Mouse (Mus musculus) liver, embryonic 13.5 days (tissue): ENCODE measurements at regions not wholly inside any gene's neighbourhood (a gene's known extent, or its start where the extent isn't known, plus 50 kb on each side); places are given as distances from the start of the nearest gene placed in this dataset.

Experiments
- ATAC-seq: fragments of 200-750 bp; cut with Nextera tagmentation; 2 replicates; pipeline ENCODE4 v1.8.0; 2017; ENCODE audit warnings: low read depth, mild to moderate bottlenecking, moderate number of reproducible peaks, moderate library complexity
- DNase-seq: peaks from one replicate; pipeline ENCODE4 v3.0.0; 2022
- H3K27ac ChIP-seq: fragments of 300-500 bp; sonication (generic); 2 replicates; pipeline ENCODE4 v1.5.1; 2015; ENCODE audit warnings: moderate library complexity, mild to moderate bottlenecking, inconsistent platforms
- H3K27me3 ChIP-seq: fragments of 300-500 bp; sonication (generic); 2 replicates; pipeline ENCODE4 v1.6.1; 2015; ENCODE audit warnings: mild to moderate bottlenecking, inconsistent platforms
- H3K36me3 ChIP-seq: fragments of 300-500 bp; sonication (generic); 2 replicates; pipeline ENCODE4 v1.6.1; 2015; ENCODE audit warnings: mild to moderate bottlenecking, inconsistent platforms
- H3K4me1 ChIP-seq: fragments of 300-500 bp; sonication (generic); replicated peaks from 2 replicates; pipeline ENCODE4 v1.6.1; 2015; ENCODE audit warnings: inconsistent platforms
- H3K4me2 ChIP-seq: fragments of 300-500 bp; sonication (generic); 2 replicates; pipeline ENCODE4 v1.6.1; 2015; ENCODE audit warnings: inconsistent platforms, mild to moderate bottlenecking, moderate library complexity
- H3K4me3 ChIP-seq: fragments of 300-500 bp; sonication (generic); replicated peaks from 2 replicates; pipeline ENCODE4 v1.5.1; 2015; ENCODE audit warnings: mild to moderate bottlenecking, inconsistent platforms
- H3K9ac ChIP-seq: fragments of 300-500 bp; sonication (generic); 2 replicates; pipeline ENCODE4 v1.6.1; 2015; ENCODE audit warnings: mild to moderate bottlenecking, inconsistent platforms
- H3K9me3 ChIP-seq: fragments of 300-500 bp; sonication (generic); replicated peaks from 2 replicates; pipeline ENCODE4 v1.6.1; 2016; ENCODE audit warnings: inconsistent platforms
- WGBS: fragments of 180-500 bp; shearing (Covaris S2); methylation state at CpG from one replicate; pipeline ENCODE4 v1.1.7; 2015; ENCODE audit not compliant: insufficient replicate concordance; 5-methylcytosine and 5-hydroxymethylcytosine counted together

DNA sequence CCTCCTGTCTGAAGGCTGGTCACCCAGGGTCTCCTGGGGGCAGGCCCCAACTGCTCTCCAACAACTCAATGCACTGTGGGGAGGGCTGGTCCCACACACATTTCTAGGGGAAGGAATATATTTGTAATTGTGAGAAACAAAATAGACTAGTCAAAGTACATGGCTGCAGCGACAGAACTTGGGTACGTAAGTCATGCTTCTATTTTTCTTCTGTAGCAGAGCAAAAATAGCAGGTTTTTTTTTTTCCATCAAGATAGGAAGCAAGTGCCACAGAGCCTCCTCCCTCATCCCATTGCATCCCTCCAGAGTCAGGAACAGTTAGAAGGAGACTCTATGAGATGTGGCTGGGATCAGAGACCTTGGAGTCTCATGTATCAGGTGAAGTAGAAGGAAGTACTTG lies 124.9 kb upstream of the Tnr start:
- Histone ChIP-seq H3K4me2 (no peak overlapping the region), H3K36me3 (no peaks in the 10 kb centered on the region), H3K9ac (no peak overlapping the region), H3K9me3 (no peaks in the 10 kb centered on the region), H3K27me3 (no peaks in the 10 kb centered on the region), H3K4me1 (no peaks in the 10 kb centered on the region), H3K27ac (no peak overlapping the region), H3K4me3 (no peak overlapping the region)
- ATAC-seq (no peak), DNase-seq (no peak)
- WGBS = 84% methylated on average over 2 of the region's 2 CpGs

- no peak overlapping the region for H3K4me2 ChIP-seq
- 63% methylated on average over 7 of the region's 7 CpGs for WGBS
- H3K9me3 ChIP-seq = no peaks in the 10 kb centered on the region
- DNase-seq (no peak), ATAC-seq (no peak)
- H3K36me3 ChIP-seq = no peaks in the 10 kb centered on the region
- no peak overlapping the region for H3K27ac ChIP-seq
- no peaks in the 10 kb centered on the region for H3K27me3 ChIP-seq
- no peak overlapping the region for H3K4me3 ChIP-seq
- no peaks in the 10 kb centered on the region for H3K4me1 ChIP-seq
- no peak overlapping the region for H3K9ac ChIP-seq
These were observed 117.3 kb upstream of the Tnr start for GRCm38 (mm10) chr1:159406317-159406716.

GRCm38 (mm10) chr1:159406781-159407180 lies 116.8 kb upstream of the Tnr start:
- H3K36me3 ChIP-seq = no peaks in the 10 kb centered on the region
- ATAC-seq = no peak
- no peaks in the 10 kb centered on the region for H3K27me3 ChIP-seq
- H3K27ac ChIP-seq = no peak overlapping the region
- H3K4me1 ChIP-seq = no peaks in the 10 kb centered on the region
- H3K4me2 ChIP-seq = no peak overlapping the region
- H3K4me3 ChIP-seq = no peak overlapping the region
- H3K9me3 ChIP-seq = no peaks in the 10 kb centered on the region
- H3K9ac ChIP-seq = no peak overlapping the region
- DNase-seq = no peak

DNA sequence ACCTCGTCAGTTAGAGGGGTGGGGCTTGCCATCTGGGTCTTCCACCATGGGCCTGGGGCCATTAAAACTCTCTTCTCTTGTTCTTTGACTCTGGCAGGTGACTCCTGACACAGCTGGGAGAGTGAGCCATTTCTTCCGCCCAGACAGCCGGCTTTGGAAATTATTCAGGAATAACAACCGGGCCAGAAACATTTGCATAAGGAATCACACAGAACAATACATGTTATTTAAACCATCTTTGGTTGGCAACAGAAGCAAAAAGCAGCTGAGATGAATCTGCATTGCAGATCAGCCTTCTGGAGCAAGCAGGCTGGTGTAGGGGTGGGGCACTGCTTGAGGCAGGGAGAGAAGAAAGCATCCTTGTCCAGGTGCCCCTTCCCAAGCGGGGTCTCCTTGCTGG lies 110.2 kb upstream of the Tnr start:
- H3K36me3 ChIP-seq = no peaks in the 10 kb centered on the region
- DNase-seq (no peak), ATAC-seq (no peak)
- no peak overlapping the region for H3K27ac ChIP-seq
- WGBS = 62% methylated on average over 5 of the region's 5 CpGs
- H3K9ac ChIP-seq = no peak overlapping the region
- H3K9me3 ChIP-seq = no peaks in the 10 kb centered on the region
- no peak overlapping the region for H3K4me2 ChIP-seq
- H3K4me3 ChIP-seq = no peak overlapping the region
- H3K4me1 ChIP-seq = no peaks in the 10 kb centered on the region
- H3K27me3 ChIP-seq = no peaks in the 10 kb centered on the region

GRCm38 (mm10) chr1:159415656-159416055 lies 107.9 kb upstream of the Tnr start:
- Histone ChIP-seq H3K9me3 (no peaks in the 10 kb centered on the region), H3K4me1 (no peaks in the 10 kb centered on the region), H3K4me3 (no peak overlapping the region), H3K27me3 (no peaks in the 10 kb centered on the region), H3K9ac (no peak overlapping the region), H3K36me3 (no peaks in the 10 kb centered on the region), H3K27ac (no peak overlapping the region), H3K4me2 (no peak overlapping the region)
- ATAC-seq (no peak), DNase-seq (no peak)
- 59% methylated on average over 3 of the region's 3 CpGs for whole genome bisulfite sequencing

DNA sequence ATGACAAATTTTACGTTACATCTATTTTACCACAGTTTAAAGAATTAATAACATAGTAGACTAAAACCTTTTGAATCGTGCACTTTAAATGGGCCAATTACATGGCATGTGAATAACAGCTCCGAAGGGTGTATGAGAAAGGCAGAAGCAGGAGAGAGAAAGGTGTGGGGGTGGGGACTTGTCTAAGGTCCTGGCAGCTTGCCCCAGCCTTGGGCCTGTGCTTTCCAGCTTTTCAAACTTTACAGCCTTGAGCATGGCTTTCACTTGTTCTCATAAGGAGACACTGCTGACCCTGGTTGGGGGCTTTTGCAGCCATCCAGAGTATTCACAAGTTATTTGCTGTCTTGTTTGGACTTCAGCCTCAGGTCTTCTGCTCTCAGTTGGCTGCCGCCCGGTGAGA lies 106.4 kb upstream of the Tnr start:
- WGBS = 65% methylated on average over 5 of the region's 5 CpGs

DNA sequence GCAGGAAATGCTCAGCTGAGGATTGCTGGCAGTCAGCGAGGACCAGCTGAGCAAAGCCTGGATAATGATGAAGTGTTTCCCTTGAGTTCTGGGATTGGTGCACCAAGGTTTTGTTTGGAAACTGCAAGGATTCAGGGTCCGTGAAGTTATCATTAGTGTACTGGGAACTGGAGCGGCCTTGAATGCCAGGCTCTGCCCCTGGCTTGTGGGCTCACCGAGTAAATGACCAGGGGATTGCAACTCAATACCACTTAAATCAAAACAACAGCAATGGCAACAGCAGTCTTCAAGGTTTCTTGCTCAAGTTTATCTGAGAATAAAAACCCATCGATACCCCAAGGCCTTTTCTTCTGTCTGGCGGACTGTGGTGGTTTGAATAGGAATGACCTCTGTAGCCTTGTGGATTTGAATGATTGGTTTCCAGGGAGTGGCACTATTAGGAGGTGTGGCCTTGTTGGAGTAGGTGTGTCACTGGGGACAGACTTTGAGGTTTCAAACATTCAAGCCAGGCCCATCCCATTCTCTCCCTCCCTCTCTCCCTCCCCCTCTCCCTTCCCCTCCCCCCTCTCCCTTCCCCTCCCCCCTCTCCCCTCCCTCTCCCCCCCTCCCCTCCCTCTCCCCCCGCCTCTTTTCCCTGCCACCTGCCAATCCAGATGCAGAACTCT lies 104.1 kb upstream of the Tnr start:
- Histone ChIP-seq H3K27ac (no peak overlapping the region), H3K9ac (no peak overlapping the region), H3K4me2 (no peak overlapping the region), H3K9me3 (no peaks in the 10 kb centered on the region), H3K4me1 (no peaks in the 10 kb centered on the region), H3K36me3 (no peaks in the 10 kb centered on the region), H3K4me3 (no peak overlapping the region), H3K27me3 (no peaks in the 10 kb centered on the region)
- WGBS = 62% methylated on average over 6 of the region's 7 CpGs
- ATAC-seq (no peak), DNase-seq (no peak)

More for the DNA sequence above, 106.4 kb upstream of the Tnr start:
- H3K4me3 ChIP-seq = no peak overlapping the region
- ATAC-seq (no peak), DNase-seq (no peak)
- no peaks in the 10 kb centered on the region for H3K9me3 ChIP-seq
- no peak overlapping the region for H3K4me2 ChIP-seq
- H3K27me3 ChIP-seq = no peaks in the 10 kb centered on the region
- no peaks in the 10 kb centered on the region for H3K36me3 ChIP-seq
- H3K27ac ChIP-seq = no peak overlapping the region
- no peak overlapping the region for H3K9ac ChIP-seq
- H3K4me1 ChIP-seq = no peaks in the 10 kb centered on the region

GRCm38 (mm10) chr1:159420189-159420588 lies 103.4 kb upstream of the Tnr start:
- no peaks in the 10 kb centered on the region for H3K9me3 ChIP-seq
- no peak overlapping the region for H3K27ac ChIP-seq
- no peaks in the 10 kb centered on the region for H3K36me3 ChIP-seq
- ATAC-seq (peak; percentile 60; the same call in 1 of the 2 replicates), DNase-seq (no peak)
- WGBS = 63% methylated on average over 5 of the region's 5 CpGs
- H3K4me3 ChIP-seq = no peak overlapping the region
- H3K4me2 ChIP-seq = no peak overlapping the region
- H3K27me3 ChIP-seq = no peaks in the 10 kb centered on the region
- H3K9ac ChIP-seq = no peak overlapping the region
- H3K4me1 ChIP-seq = no peaks in the 10 kb centered on the region

GRCm38 (mm10) chr1:159423694-159424093 lies 99.9 kb upstream of the Tnr start:
- Histone ChIP-seq H3K27me3 (no peaks in the 10 kb centered on the region), H3K4me3 (no peak overlapping the region), H3K4me2 (no peak overlapping the region), H3K9ac (no peak overlapping the region), H3K27ac (no peak overlapping the region), H3K36me3 (no peaks in the 10 kb centered on the region), H3K4me1 (no peaks in the 10 kb centered on the region), H3K9me3 (no peaks in the 10 kb centered on the region)
- DNase-seq = no peak
- ATAC-seq = no peak
- 79% methylated on average over 5 of the region's 5 CpGs for WGBS

- Histone ChIP-seq H3K4me2 (no peak overlapping the region), H3K27me3 (no peaks in the 10 kb centered on the region), H3K9ac (no peak overlapping the region), H3K4me1 (no peaks in the 10 kb centered on the region), H3K4me3 (no peak overlapping the region), H3K9me3 (no peaks in the 10 kb centered on the region), H3K27ac (no peak overlapping the region), H3K36me3 (no peaks in the 10 kb centered on the region)
- ATAC-seq (no peak), DNase-seq (no peak)
These were observed 93.6 kb upstream of the Tnr start for GRCm38 (mm10) chr1:159429926-159430325.

DNA sequence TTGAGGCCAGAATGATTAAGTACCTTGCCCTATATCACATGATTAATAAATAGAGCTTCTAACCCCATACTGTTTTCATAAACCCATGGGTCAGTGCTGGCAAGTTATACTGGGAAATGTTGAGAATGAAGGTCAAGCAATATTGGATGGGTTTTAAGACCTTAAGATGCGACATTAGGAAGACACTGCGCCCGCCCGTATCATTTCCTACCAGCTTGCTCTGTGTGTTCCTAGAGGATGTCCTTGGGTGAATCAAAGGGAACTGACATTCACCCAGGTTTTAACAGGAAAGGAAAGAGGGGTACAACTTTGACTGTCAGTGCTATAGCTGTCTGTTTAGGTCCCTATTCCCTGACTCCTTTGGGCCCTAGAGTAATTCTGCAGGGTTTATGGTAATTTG lies 90.0 kb upstream of the Tnr start:
- Histone ChIP-seq H3K9ac (no peak overlapping the region), H3K36me3 (no peaks in the 10 kb centered on the region), H3K4me1 (no peaks in the 10 kb centered on the region), H3K27ac (no peak overlapping the region), H3K27me3 (no peaks in the 10 kb centered on the region), H3K9me3 (no peaks in the 10 kb centered on the region), H3K4me3 (no peak overlapping the region), H3K4me2 (no peak overlapping the region)
- WGBS = 78% methylated on average over 4 of the region's 4 CpGs
- ATAC-seq (no peak), DNase-seq (no peak)

DNA sequence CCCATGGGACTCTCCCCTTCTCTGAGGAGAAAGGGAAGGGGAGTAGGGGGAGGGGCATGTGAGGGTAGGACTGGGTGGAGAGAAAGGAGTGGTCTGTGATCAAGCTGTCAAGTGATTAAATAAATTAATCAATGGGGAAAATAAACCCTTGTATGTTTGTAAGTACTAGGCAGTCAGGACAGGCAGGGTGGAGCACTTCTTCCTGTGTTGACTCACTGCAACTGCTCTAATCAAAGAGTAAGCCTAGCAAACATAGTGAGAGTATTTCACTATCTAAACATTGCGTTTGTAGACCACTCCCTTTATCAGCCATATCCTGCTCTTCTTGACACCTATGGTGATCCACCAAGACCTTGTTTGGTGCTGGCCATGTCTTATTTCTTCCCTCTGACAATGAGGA lies 82.8 kb upstream of the Tnr start:
- no peak overlapping the region for H3K27ac ChIP-seq
- no peak overlapping the region for H3K4me2 ChIP-seq
- no peaks in the 10 kb centered on the region for H3K9me3 ChIP-seq
- 0 out of 2 replicates have a peak, but pooled peaks cover 3% of the 10 kb centered on the region for H3K4me1 ChIP-seq
- H3K36me3 ChIP-seq = no peaks in the 10 kb centered on the region
- no peak overlapping the region for H3K4me3 ChIP-seq
- no peak overlapping the region for H3K9ac ChIP-seq
- H3K27me3 ChIP-seq = no peaks in the 10 kb centered on the region
- DNase-seq = no peak
- peak; percentile 73 for ATAC-seq
- WGBS = 21% methylated on average over 1 of the region's 1 CpGs
